Mouse (Mus musculus): ENCODE data around the gene Fah.

The Fah gene

GRCm38 (mm10) chr7:84606293-84606749 is at the start of gene Fah:
Gene Fah (minus strand): TSS chr7:84606722.
- DNase-seq (ENCODE audit: low read depth in 1 of 2, low spot score in 2 of 2): no peak

GRCm38 (mm10) chr7:84652740-84653139 is 46.2 kb upstream of the Fah start:
- no peak for DNase-seq (ENCODE audit: low read depth in 1 of 2, low spot score in 2 of 2)

GRCm38 (mm10) chr7:84651987-84652321 is 45.4 kb upstream of the Fah start:
- DNase-seq (ENCODE audit: low read depth in 1 of 2, low spot score in 2 of 2): no peak

GRCm38 (mm10) chr7:84651303-84651986 is 44.9 kb upstream of the Fah start:
- DNase-seq (ENCODE audit: low read depth in 1 of 2, low spot score in 2 of 2): no peak

GRCm38 (mm10) chr7:84649016-84649415 is 42.5 kb upstream of the Fah start:
- no peak for DNase-seq (ENCODE audit: low read depth in 1 of 2, low spot score in 2 of 2)

GRCm38 (mm10) chr7:84646256-84646655 is 39.7 kb upstream of the Fah start:
- DNase-seq (ENCODE audit: low read depth in 1 of 2, low spot score in 2 of 2): no peak

GRCm38 (mm10) chr7:84643270-84643998 is 36.9 kb upstream of the Fah start:
- DNase-seq (ENCODE audit: low read depth in 1 of 2, low spot score in 2 of 2): no peak

- no peak for DNase-seq (ENCODE audit: low read depth in 1 of 2, low spot score in 2 of 2)
Measured at GRCm38 (mm10) chr7:84642159-84642928, 35.8 kb upstream of the Fah start.

GRCm38 (mm10) chr7:84636939-84637338 is 30.4 kb upstream of the Fah start:
- no peak for DNase-seq (ENCODE audit: low read depth in 1 of 2, low spot score in 2 of 2)

- DNase-seq (ENCODE audit: low read depth in 1 of 2, low spot score in 2 of 2): no peak
Measured at GRCm38 (mm10) chr7:84631878-84632277, 25.4 kb upstream of the Fah start.

GRCm38 (mm10) chr7:84623718-84624117 is 17.2 kb upstream of the Fah start:
- DNase-seq (ENCODE audit: low read depth in 1 of 2, low spot score in 2 of 2): no peak

- no peak for DNase-seq (ENCODE audit: low read depth in 1 of 2, low spot score in 2 of 2)
Measured at GRCm38 (mm10) chr7:84620956-84621355, 14.4 kb upstream of the Fah start.

GRCm38 (mm10) chr7:84618951-84619350 is 12.4 kb upstream of the Fah start:
- no peak for DNase-seq (ENCODE audit: low read depth in 1 of 2, low spot score in 2 of 2)

GRCm38 (mm10) chr7:84612445-84612844 is 5.9 kb upstream of the Fah start:
- no peak for DNase-seq (ENCODE audit: low read depth in 1 of 2, low spot score in 2 of 2)

- DNase-seq (ENCODE audit: low read depth in 1 of 2, low spot score in 2 of 2): no peak
Measured at GRCm38 (mm10) chr7:84611609-84612008, 5.1 kb upstream of the Fah start.

GRCm38 (mm10) chr7:84605704-84606292 is 724 bp downstream of the Fah start:
- DNase-seq (ENCODE audit: low read depth in 1 of 2, low spot score in 2 of 2): no peak

- no peak for DNase-seq (ENCODE audit: low read depth in 1 of 2, low spot score in 2 of 2)
Measured at GRCm38 (mm10) chr7:84605033-84605687, 1.4 kb downstream of the Fah start.

- DNase-seq (ENCODE audit: low read depth in 1 of 2, low spot score in 2 of 2): no peak
Measured at GRCm38 (mm10) chr7:84604501-84604900, 2.0 kb downstream of the Fah start.

GRCm38 (mm10) chr7:84601331-84601730 is 5.2 kb downstream of the Fah start:
- DNase-seq (ENCODE audit: low read depth in 1 of 2, low spot score in 2 of 2): no peak

GRCm38 (mm10) chr7:84600631-84601030 is 5.9 kb downstream of the Fah start:
- no peak for DNase-seq (ENCODE audit: low read depth in 1 of 2, low spot score in 2 of 2)

- no peak for DNase-seq (ENCODE audit: low read depth in 1 of 2, low spot score in 2 of 2)
Measured at GRCm38 (mm10) chr7:84596633-84597032, 9.9 kb downstream of the Fah start.

Data from monocyte, adult 2 months (primary cell).